Mouse (Mus musculus) liver, postnatal 0 days (tissue): ENCODE measurements at regions not wholly inside any gene's neighbourhood (a gene's known extent, or its start where the extent isn't known, plus 50 kb on each side); places are given as distances from the start of the nearest gene placed in this dataset.

Experiments used
- CTCF ChIP-seq: sonication (generic); IDR thresholded peaks from 2 replicates; pipeline ENCODE4 v1.5.1; 2016; ENCODE audit warnings: antibody characterized with exemption, low read depth
- EP300 ChIP-seq: IDR thresholded peaks from 2 replicates; pipeline ENCODE4 v1.6.1; 2016; ENCODE audit warnings: antibody characterized with exemption, low read depth, mild to moderate bottlenecking

GRCm38 (mm10) chr3:147531608-147532180, 679.5 kb downstream of the Ttll7 start:
- TF ChIP-seq CTCF (no peak), EP300 (no peak)
